Mouse (Mus musculus): ENCODE measurements at regions not wholly inside any gene's neighbourhood (a gene's known extent, or its start where the extent isn't known, plus 50 kb on each side); places are given as distances from the start of the nearest gene placed in this dataset.

- no peak for TF ChIP-seq CTCF (IDR thresholded peaks at IDR 0.05; ENCODE audit: control insufficient read depth, insufficient read depth, insufficient read length)
- no peak for TF ChIP-seq MYOG (IDR thresholded peaks at IDR 0.05; ENCODE audit: control insufficient read depth, extremely low read depth, insufficient read length)
- no peak for TF ChIP-seq MAX (IDR thresholded peaks at IDR 0.05)
- no peak for TF ChIP-seq MYOD1 (IDR thresholded peaks at IDR 0.05; ENCODE audit: control insufficient read depth, insufficient read length, low read depth)
Measured at GRCm38 (mm10) chr6:101720513-101720912, 342.8 kb upstream of the Pdzrn3 start.
